Mouse (Mus musculus) erythroblast, embryonic 14.5 days (primary cell): ENCODE data around the gene Haus5.

ENCODE experiments used
- GATA1 ChIP-seq: IDR thresholded peaks from 2 replicates; pipeline ENCODE4 v1.6.1; 2012; ENCODE audit warnings: low read length, inconsistent platforms, mixed read lengths
- TAL1 ChIP-seq: IDR thresholded peaks from 3 replicates; pipeline ENCODE4 v1.6.1; 2012; ENCODE audit warnings: low read length, inconsistent platforms, mixed read lengths

DNA sequence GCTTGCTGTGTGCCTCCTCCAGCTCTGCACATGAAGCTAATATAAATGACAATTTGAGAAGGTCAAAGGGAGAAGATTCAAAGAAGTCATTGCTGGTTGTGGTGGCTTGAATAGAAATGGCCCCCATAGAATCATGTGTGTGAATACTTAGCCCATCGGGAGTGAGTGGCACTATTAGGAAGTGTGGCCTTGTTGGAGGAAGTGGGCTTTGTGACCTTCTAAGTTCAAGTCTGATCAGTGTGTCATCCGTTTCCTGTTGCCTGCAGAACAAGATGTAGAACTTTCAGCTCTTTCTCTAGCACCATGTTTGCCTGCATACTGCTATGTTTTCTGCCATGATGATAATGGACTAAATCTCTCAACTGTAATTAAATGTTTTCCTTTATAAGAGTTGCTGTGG lies 18.6 kb upstream of the Haus5 start:
- TF ChIP-seq GATA1 (no peak), TAL1 (no peak)
